Mouse (Mus musculus) central nervous system, embryonic 11.5 days (tissue): ENCODE results near the gene Magea10. TPM values are rescaled to one million over a fixed set of nuclear protein-coding genes. Genes with fewer than 3 reads are reported as not detected.

Experiments
- polyA plus RNA-seq: library from polyadenylated mRNA; depleted of rRNA; stranded (reverse); fragments of >200 nt; gene quantifications from 2 replicates; pipeline ENCODE4 v1.2.3, GENCODE M21; 2012; rRNA removed

Magea10 gene
- not detected in 2 replicates for polyA plus RNA-seq

GRCm38 (mm10) chrX:72386758-72387157 is at the start of gene Magea10:
Magea10 (minus strand) TSS chrX:72386858.

Other genes with a start within 250 kb of the Magea10 start
- not detected in 2 replicates for gene Magea4, start 164.8 kb downstream of the Magea10 start, polyA plus RNA-seq
- gene Gabre, start 112.1 kb downstream of the Magea10 start, polyA plus RNA-seq, result 2.9 and 7.1 TPM in 2 replicates